Mouse (Mus musculus) urinary bladder, postnatal 4 days (tissue): ENCODE results near the gene Slc22a23.

Experiments
- DNase-seq, 2 experiments: peaks; one replicate each; pipeline ENCODE4 v3.0.0; 2021 to 2022; ENCODE audit warnings: low spot score in 2 of 2

Slc22a23 gene

GRCm38 (mm10) chr13:34163304-34163975, 181.5 kb downstream of the Slc22a23 start:
- DNase-seq: no peak

GRCm38 (mm10) chr13:34162491-34163303, 182.3 kb downstream of the Slc22a23 start, which contains the start of gene Psmg4:
TSS of gene Psmg4 (plus strand) at chr13:34162964.
- DNase-seq: peak; percentile 88 to 95

GRCm38 (mm10) chr13:34159926-34160325, 185.1 kb downstream of the Slc22a23 start:
- no peak for DNase-seq

- no peak for DNase-seq
These were observed 187.3 kb downstream of the Slc22a23 start for GRCm38 (mm10) chr13:34157596-34158157.

- DNase-seq: no peak
These were observed 188.2 kb downstream of the Slc22a23 start for GRCm38 (mm10) chr13:34156840-34157185.

GRCm38 (mm10) chr13:34156133-34156839, 188.7 kb downstream of the Slc22a23 start:
- no peak for DNase-seq

- peak in 1 of 2 experiments; percentile 71 for DNase-seq
These were observed 190.1 kb downstream of the Slc22a23 start for GRCm38 (mm10) chr13:34154931-34155272.

GRCm38 (mm10) chr13:34154217-34154930, 190.6 kb downstream of the Slc22a23 start:
- DNase-seq: peak; percentile 62 to 72

GRCm38 (mm10) chr13:34153254-34154011, 191.5 kb downstream of the Slc22a23 start:
- no peak for DNase-seq

- no peak for DNase-seq
These were observed 192.3 kb downstream of the Slc22a23 start for GRCm38 (mm10) chr13:34152695-34153094.

- DNase-seq: no peak
These were observed 193.6 kb downstream of the Slc22a23 start for GRCm38 (mm10) chr13:34151425-34151824.

- DNase-seq: no peak
These were observed 194.5 kb downstream of the Slc22a23 start for GRCm38 (mm10) chr13:34150271-34151027.

GRCm38 (mm10) chr13:34149463-34150176, 195.4 kb downstream of the Slc22a23 start:
- no peak for DNase-seq

GRCm38 (mm10) chr13:34148767-34149392, 196.1 kb downstream of the Slc22a23 start:
- peak in 1 of 2 experiments; percentile 44 for DNase-seq

GRCm38 (mm10) chr13:34148181-34148580, 196.8 kb downstream of the Slc22a23 start:
- no peak for DNase-seq

GRCm38 (mm10) chr13:34146916-34147315, 198.1 kb downstream of the Slc22a23 start:
- no peak for DNase-seq

- DNase-seq: no peak
These were observed 201.6 kb downstream of the Slc22a23 start for GRCm38 (mm10) chr13:34143389-34143788.

GRCm38 (mm10) chr13:34136605-34137004, 208.4 kb downstream of the Slc22a23 start:
- DNase-seq: no peak

- DNase-seq: no peak
These were observed 210.7 kb downstream of the Slc22a23 start for GRCm38 (mm10) chr13:34134276-34134675.
